Mouse (Mus musculus) erythroblast, adult 5-6 weeks (primary cell): ENCODE results near the gene Elmsan1. TPM values are rescaled to one million over a fixed set of nuclear protein-coding genes. Genes with fewer than 3 reads are reported as not detected.

ENCODE experiments used
- ATAC-seq: replicated peaks from 2 replicates; pipeline ENCODE4 v1.8.0; 2016; ENCODE audit warnings: moderate number of reproducible peaks, mild to moderate bottlenecking, moderate TSS enrichment, inconsistent platforms; ENCODE audit not compliant: poor library complexity, low FRiP score, severe bottlenecking
- total RNA-seq, 2 experiments: library from RNA; stranded (forward) in 1 of 2; stranded (reverse) in 1 of 2; fragments of 150-400 nt in 1 of 2; fragments of 200-764, 138-1000 nt in 1 of 2; gene quantifications; 2 replicates each; pipeline versions ENCODE4 v1.2.3 to v1.2.4; 2015 to 2017; ENCODE audit warnings: low replicate concordance in 2 of 2

Elmsan1 gene
- total RNA-seq, 2 experiments from 2014 or later = 5.4 to 8.0 TPM

DNA sequence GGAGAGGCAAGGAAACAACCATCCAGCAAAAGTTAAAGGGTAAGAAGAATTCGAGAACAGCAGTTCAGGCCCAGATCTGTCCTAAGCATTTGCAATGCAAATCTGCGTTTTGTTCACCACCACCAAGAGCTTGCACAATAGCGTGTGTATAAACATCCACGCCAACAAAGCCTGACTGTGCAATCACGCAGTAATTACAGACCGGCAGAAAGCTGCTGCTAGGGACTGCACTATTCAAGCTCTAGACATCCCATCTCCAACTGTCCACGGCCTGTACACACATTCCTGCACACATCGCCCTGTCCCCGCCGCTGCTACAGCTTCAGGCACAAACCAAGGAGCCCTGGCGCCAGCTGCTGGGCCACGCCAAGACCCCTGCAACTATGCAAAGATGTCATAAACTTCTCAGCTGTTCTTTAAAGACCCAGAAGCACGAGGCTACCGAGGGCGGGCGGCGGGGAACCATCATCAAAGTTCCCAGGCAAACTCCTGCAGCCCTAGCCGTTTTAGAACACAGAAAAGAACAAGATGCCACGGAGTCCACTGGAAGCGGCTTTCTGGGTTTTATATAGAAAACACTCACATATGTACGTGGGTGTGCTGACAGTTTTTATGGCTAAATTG lies 1.1 kb downstream of the Elmsan1 start:
- peak; percentile 43 for ATAC-seq

DNA sequence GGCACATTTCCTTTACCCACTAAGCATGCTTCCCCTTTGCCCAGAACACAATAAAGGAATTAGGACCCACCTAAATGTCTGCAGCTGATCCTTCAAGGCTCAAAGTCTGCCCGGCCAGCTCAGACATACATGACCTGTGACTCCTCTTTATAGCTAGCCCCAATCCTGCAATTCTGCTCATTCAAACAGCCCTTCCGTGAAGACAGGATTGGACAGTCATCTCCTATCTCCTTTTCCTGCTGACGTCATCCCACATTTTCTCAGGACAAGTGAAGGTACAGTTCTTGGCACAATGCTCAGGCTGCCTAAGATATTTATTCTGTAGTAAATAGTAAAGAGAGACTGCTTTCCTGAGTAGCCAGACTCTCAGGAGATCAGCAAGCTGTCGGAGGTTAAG lies 1.6 kb downstream of the Elmsan1 start:
- peak; percentile 54 for ATAC-seq

DNA sequence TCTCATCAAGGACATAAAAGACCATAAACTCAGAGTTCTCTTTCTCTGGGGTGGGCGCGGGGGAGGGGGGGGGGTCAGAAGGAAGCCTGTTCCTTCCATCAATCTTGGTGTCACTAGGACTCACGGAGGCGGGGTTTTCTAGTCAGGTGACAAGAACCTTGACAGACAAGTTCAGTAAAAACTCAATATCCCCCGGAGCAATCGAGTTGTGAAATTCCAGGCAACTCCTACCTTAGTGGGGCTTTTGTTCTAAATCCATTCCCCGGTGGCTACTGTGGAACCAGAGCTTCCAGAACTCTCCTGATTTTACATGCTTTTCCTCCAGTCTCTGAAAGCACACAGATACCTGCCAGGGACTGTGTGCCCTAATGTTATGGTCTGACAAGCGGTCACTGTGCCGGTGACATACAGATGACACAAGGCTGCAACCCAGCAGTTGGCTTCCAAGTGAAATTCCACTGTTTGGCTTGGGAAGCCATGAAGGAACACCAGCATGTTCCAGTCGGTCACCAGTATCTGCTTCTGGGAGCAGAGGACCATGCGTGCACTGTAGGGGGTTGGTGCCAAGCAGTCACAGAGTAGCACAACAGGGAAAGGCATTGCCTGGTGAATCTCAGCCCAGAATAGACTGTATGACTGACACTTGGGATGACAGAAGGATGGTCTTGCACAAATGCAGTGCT lies 2.8 kb downstream of the Elmsan1 start:
- no peak for ATAC-seq

DNA sequence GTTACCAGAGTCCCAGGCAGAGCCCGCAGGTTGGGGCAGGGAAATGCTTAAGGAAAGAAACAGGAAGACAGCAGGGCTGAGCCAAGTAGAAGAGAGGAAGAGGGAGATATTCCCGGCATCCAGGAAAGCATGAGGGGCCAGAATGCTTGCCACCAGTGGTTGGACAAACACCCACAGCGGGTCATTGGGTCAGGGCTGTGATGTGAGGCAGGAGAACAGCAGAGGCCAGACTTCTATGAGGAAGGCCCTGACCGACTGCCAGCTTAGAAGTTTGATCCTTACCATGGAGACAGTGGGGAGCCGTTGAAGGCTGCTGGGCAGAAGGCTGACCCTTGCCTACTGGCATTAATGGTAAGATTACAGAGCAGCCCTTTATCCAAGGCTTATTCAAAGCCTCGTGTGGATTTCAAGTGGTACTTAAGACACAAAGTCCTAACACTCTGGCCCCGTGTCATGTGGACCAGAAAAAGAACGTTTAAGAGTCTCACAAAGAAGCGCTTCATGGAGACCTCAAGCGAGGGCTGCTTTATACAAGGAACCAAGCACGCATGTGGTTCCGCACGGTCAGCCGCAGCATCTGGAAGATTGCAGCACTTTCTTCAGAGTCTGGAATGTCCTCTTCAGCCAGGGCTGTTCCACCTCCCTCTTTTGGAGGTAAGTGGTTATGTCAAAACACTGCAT lies 4.0 kb downstream of the Elmsan1 start:
- no peak for ATAC-seq

DNA sequence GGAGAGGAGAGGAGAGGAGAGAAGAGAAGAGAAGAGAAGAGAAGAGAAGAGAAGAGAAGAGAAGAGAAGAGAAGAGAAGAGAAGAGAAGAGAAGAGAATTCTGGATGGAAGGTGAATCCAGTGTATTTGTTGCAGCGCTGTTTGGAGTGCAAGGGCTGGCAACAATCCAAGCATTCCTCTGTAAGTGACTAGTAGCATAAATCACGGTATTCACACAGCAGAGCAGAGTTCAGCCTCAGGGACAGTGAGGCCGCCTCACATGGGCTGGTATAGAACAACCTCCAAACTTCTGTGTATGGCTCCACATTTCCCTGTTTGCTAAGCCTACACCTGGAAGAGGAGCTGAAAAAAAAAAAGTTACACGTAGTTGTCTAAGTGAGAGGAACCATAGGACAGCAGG lies 6.4 kb downstream of the Elmsan1 start:
- ATAC-seq = no peak

DNA sequence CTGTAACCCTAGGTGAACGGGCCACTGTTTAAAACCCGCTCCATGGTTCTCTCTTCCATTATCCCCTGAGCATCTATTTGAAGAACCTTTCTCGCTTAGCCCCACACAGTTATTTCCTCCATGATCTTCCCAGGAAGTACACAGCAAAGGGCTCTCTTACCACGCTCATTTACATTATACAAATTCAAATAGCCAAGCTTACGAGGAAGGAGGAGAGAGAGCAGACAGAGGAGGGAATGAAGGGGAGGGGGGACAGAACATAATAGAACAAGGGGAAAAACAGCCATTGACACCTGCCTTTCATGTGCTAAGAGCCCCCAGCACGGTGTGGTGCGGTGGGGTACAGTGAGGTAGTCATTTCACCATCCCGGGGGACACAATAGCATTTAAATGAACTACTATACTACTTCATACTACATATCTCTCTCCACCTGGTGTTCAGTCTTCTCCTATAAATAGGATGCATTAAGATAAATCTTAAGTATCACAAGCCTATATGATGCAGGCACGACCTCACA lies 7.6 kb downstream of the Elmsan1 start:
- no peak for ATAC-seq

DNA sequence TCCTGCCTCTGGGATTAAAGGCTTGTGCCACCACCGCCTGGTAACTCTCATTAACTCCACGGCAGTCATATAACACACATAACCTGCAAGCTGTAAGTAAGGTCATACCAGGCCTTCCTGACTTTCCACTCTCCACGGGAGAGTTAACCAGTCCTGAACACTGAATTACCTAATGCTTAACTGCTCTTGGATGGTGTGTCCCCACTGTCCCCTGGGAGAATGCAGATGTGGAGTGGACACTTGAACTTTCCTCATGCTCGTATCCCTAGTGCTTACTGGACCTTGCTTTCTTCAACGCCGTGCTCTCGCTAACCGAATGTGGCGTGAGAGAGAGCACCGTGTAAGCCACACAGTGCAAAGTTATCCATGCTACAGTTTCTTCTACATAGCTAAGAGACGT lies 8.4 kb downstream of the Elmsan1 start:
- ATAC-seq = no peak

DNA sequence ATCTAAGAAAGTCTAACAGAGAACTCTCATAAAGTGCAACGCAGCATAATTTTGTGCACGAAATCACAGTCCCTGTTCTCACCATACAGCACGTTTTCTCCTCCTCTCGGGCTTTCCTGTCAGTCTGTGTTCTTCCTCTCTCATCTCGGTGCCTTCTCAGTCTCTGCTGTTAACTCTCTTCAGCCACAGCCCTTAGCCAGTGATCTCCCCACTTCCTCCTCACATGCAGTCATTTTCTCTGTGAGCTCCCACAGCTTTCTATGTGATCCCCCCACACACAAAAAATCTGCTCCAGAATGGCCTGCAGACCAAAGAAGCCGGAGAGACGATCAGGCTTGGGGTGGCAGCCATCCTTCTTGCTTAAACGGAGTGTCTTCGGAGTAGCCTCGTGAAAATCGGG lies 9.6 kb downstream of the Elmsan1 start:
- no peak for ATAC-seq

DNA sequence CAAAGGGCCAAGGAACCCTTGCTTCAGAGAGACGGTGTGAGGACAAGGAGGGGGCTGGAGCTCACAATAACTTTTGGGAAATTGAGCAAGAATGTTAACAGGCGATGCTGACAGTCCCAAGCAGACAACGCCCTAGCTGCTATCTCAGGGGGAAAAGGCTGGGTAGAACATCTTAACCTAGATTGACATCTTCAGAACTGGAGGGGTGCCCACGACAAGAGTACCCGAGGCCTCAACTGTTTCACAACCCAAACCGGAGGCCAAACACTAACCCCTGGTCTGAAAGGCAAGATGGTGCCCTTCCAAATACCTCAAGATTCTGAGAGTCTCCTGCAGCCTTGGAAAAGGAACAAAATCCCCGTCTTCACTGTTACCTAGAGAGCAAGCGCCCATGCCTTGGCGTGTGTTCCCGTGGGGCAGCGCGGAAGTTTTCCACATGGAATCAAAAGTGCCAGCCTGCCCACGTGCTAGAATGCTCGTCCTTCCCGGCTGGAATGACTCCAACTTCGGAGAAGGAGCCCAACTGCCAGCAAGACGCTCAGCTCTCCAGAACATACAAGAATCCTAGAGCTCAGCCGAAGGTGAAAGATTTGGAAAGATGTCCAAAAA lies 11.4 kb downstream of the Elmsan1 start:
- ATAC-seq = no peak

DNA sequence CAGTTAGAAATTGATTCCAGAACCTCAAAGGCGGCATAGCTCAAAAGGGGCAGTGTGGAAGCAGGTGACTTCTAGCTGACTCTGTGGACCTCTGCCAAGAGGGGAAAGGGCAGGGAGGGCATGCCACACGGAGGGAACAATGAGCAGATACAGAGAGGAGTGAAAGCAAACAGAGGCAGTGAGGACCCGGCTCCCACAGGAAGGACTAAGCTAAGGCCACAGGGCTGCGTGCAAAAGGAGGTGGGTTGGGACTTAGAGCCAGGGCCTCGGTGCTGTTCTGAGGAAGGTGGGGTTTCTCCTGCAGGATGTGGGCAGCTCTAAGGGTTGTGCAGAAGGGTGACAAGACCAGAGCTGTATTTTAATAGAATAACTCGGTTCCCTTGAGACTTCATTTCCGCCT lies 12.2 kb downstream of the Elmsan1 start:
- no peak for ATAC-seq

DNA sequence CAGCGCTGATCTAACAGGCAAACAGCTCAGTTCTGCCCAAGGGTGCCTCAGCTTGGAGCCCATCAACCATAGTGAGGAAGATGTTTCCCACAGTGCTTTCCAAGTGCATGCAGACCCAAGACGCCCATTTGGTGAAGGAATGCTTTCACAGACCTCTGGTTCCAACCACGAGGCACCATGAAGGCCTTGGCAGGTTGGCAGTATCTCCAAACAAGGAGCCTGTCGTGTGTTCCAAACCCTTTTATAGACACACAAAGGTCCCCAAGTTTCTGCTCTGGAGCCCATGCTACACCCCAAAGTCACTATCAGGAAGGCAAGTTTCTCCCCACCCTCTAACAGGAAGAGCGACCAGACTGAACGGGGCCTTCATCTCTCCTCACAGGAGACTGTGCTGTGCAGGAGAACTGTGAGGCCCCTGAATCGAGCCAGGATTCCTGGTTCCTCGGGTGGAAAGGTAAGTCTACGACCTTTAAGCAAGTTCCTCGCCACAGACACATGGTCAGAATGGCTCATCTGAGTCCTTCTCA lies 13.0 kb downstream of the Elmsan1 start:
- no peak for ATAC-seq

DNA sequence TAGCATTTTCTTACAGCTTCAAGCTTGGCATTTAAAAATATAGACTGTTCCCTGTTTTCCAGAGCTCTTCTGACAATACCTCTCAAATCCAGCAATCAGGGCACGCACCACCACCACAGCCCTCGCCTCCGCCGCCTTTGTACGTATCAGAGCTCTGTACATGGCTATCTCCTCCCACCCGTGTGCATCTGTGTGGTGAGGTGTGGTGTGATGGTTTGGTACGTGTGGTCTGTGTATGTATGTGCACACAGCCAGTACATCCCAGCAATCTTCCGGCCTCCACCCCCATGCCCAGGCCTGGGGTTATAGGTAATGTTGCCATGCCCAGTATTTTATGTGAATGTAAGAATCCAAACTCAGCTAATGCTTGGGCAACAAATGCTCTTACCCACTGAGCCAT lies 14.0 kb downstream of the Elmsan1 start:
- ATAC-seq = peak; percentile 65

DNA sequence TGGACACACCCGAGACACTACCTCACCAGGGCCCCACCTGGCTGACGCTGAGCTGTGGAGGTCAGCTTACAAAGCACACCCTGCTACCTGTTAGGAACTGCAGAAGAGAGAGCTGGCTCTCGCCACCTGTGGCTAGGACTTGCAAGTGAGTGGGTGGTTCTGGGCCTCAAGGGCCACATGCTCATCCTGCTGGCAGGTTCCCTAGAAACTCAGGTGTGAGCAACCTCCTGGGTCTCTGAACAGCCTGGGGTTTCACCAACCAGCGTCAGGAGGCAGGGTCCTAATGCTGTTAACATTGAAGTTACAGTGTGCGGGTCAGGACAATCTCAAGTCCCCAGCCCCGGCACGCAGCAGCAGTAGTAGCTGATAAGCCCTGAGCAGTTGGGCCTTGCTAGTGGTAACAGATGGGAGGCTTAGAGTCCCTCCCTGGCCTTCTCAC lies 14.9 kb downstream of the Elmsan1 start:
- peak; percentile 80 for ATAC-seq

DNA sequence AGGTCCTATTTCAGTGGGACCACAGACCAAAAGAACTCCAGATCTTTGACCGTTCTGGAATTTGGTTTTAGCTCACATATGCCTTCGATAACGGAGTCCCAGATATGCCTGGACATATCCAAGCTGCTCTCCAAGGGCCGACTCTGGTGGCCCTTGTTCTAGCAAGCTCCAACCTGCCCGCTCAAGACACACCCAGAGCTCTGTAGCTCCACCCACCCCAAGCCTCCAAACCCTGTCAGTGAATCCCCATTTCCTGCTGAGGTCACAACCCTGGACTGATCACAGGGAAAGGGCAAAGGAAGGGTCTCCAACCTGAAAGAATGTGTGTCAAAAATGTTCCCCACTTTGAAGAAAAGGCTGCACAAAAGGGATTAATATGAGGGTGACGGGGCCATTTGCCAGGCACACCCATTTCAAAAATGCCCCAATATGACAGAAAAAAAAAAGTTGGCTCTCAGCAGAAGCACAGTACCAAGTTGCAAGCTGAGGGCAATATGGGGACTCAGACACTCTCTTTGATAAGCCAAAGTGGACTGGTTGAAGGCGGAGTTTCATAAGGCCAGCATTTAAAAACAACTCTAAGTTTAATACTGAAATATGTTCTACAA lies 15.4 kb downstream of the Elmsan1 start:
- ATAC-seq = peak; percentile 64

DNA sequence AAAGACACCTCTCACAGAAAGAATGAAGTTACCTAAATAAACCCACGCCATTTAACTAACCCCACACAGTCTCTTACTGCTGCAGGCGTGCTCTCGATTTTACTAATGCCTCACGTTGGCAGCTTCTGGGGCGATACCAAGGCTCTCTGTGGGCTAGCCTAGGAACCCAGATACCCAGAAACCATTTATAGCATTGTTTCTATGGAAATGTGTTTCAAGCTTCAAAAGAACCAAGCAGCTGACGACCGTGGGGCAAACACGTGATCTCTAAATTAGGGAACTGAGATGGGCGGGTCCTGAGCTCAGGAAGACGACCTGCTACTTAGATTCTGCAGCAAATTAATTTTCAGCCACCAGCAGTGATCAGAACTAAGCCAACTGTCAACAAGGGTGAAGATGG lies 16.1 kb downstream of the Elmsan1 start:
- no peak for ATAC-seq

DNA sequence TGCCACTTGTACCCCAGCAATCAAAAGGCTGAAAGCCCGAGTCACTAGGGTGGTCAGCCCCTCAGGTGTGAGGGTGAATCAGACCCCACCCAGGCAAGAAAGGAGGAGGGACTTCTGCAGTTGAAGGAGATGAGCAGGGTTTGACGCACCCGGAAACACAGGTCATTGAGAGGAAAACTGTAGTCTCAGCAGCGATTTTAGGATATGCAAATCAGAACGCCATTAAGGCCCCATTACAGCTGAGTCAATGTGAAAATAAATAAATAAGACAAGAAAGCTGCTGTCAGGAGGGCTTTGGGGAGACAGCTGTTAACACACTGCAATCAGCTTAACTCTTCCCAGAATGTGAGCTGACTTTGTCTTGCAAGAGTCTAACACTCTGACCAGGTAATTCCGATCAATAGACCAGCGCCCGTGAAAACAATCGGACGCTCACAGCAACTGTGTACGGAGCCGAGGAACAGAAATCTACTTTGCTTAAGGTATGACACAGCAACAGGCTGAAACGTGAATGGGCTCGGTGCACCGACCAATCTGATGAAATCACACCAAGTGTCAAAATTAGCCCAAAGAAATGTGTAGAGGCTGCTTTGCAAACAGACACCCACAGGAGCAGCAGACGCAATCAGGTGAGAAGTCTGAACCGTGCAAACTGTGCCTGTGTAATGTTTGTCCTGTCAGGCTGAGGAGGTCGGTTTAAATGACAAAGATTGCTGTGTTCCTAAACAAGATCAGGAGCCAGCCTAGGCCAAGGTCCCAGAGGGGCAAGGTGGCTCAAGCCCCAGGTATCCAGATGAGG lies 16.8 kb downstream of the Elmsan1 start:
- no peak for ATAC-seq

DNA sequence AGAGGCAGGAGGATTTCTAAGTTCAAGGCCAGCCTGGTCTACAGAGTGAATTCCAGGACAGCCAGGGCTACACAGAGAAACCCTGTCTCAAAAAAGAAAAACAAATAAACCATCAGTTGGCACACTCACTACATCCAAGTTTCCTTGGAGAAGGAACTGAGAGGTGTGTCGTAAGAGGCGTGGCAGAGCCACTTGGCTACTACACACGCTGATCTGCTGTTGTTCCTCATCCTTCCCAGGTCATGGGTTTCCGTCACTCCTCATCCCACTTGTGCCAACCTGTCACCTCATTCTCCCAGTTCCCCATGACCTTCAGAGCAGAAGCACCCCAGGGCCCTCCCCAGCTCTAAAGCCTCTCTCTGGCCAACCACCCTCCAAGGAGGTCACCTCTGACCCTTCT lies 17.5 kb downstream of the Elmsan1 start:
- no peak for ATAC-seq

DNA sequence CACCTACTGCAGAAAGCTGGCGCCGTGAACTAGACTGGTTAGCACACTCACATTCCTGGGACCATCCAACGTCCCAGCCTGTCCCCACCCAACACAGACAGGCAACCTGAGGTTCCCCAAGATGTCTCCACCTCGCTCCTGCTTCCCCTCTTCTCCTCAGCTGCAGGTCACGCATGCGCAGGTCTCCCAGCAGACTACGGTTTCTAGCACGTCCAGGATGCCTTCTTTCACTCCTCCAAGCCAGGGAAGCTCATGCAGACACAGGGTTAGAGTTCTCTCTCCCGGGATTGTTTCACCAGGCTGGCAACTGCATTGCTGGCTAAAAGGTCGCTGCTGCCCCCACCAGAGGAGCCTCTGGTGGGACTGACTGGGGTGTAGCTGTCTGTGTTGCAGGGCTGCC lies 19.8 kb downstream of the Elmsan1 start:
- ATAC-seq = no peak

DNA sequence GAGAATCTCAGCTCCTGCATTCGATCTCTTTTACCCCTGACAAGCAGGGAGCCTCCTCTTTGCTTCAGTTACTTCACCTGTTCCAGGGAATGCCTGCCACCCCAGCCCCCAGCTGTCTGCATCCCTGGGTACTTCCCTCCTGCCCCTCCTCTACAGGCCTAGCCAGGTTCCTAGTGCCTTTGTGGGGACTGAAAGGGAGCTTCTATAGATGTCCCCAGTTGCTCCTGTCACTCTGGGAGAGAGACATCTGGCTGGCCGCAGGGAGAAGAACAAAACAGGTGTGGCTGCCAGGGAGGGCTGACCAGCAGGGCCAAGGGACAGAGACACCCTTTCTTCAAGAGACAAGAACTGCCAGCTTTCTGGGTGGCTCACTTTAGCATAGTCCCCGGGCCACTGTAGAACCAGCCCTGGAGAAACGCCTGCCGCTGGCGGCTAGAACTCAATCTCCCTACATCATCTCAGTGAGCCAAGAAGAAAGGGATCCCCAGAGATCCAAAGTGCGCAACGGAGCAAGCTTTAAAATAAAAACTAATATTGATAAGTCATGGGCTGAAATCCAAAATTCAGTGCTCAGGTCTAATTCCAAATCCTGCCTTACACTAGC lies 20.5 kb downstream of the Elmsan1 start:
- no peak for ATAC-seq
